Mouse (Mus musculus) erythroblast, embryonic 14.5 days (primary cell): ENCODE results near the gene AI464131. TPM values are rescaled to one million over a fixed set of nuclear protein-coding genes. Genes with fewer than 3 reads are reported as not detected.
A peak's percentile ranks its signal among the peaks of the same experiment; 100 is the strongest.

Source experiments
- H3K27me3 ChIP-seq: 2 replicates; pipeline ENCODE4 v1.6.1; 2012; ENCODE audit warnings: inconsistent platforms; ENCODE audit not compliant: control insufficient read depth
- H3K36me3 ChIP-seq: 2 replicates; pipeline ENCODE4 v1.6.1; 2012; ENCODE audit warnings: mild to moderate bottlenecking, inconsistent platforms; ENCODE audit not compliant: control insufficient read depth
- H3K4me1 ChIP-seq: 2 replicates; pipeline ENCODE4 v1.6.1; 2012; ENCODE audit warnings: inconsistent platforms; ENCODE audit not compliant: control insufficient read depth
- H3K4me3 ChIP-seq: replicated peaks from 2 replicates; pipeline ENCODE3; 2012; ENCODE audit warnings: moderate library complexity, mild to moderate bottlenecking, inconsistent platforms
- H3K9me3 ChIP-seq: 2 replicates; pipeline ENCODE4 v1.6.1; 2012; ENCODE audit warnings: low read length, inconsistent platforms, mixed read lengths; ENCODE audit not compliant: control insufficient read depth
- GATA1 ChIP-seq: IDR thresholded peaks from 2 replicates; pipeline ENCODE4 v1.6.1; 2012; ENCODE audit warnings: low read length, inconsistent platforms, mixed read lengths
- TAL1 ChIP-seq: IDR thresholded peaks from 3 replicates; pipeline ENCODE4 v1.6.1; 2012; ENCODE audit warnings: low read length, inconsistent platforms, mixed read lengths
- polyA plus RNA-seq: library from polyadenylated mRNA; stranded (reverse); fragments of >175 nt; gene quantifications from 2 replicates; pipeline ENCODE4 v1.2.3, GENCODE M21; 2012

The AI464131 gene
- not detected in 2 replicates for polyA plus RNA-seq

DNA sequence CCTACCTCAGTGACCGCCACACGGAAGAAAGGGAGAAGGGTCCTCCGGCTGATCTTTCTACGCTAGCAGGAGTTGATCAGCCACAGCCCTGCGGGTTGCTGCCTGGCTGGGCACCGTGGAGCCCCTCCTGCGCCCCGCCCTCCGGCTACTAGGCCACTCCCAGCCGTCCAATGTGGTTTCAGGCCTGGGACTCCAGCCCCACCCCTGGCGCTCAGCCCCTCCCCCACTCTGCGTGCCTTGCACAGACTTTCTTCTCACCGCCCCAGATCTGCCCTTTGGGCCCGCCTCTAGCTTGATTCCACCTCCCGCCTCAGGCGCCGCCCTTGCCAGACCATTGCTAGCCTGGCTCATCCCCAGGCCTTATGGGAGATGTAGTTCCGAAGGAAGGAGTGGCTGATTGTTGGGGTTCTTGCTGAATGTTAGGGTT is at the start of gene AI464131:
Gene AI464131, minus strand, starts transcription at position 91 of the 427 bp plus-strand sequence.
- peak within 1 kb of the TSS; percentile 53 for H3K4me3 ChIP-seq
- H3K27me3 ChIP-seq, result peaks cover 65% of the 10 kb centered on the region
- peaks cover 5% of the 10 kb centered on the region; the same call in 1 of the 2 replicates for H3K9me3 ChIP-seq
- peaks cover 33% of the 10 kb centered on the region for H3K4me1 ChIP-seq
- no peaks in the 10 kb centered on the region for H3K36me3 ChIP-seq
- TF ChIP-seq TAL1 (no peak), GATA1 (no peak)

DNA sequence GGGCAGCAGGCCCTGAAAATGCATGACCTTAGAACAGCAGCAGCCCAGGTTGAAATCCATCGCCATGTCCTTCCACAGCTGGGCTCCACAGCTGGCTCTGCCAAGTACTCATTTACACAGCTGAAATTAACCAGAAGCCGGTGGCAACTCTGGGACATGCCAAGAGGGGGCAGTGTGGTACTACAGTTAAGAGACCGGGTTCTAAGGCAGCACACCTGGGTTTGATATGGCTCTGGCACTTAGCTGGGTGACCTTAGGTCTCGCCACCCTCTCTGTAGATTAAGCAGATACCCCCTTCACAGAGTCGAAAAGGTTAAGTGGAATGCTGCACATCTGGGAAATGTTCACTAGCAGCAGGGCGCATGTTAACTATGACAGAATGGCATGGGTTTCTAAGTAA is 49.7 kb upstream of the AI464131 start:
- Histone ChIP-seq H3K36me3 (no peaks in the 10 kb centered on the region), H3K27me3 (no peaks in the 10 kb centered on the region), H3K4me3 (no peak overlapping the region), H3K4me1 (no peaks in the 10 kb centered on the region), H3K9me3 (no peaks in the 10 kb centered on the region)
- no peak for TF ChIP-seq GATA1
- TF ChIP-seq TAL1, result no peak

DNA sequence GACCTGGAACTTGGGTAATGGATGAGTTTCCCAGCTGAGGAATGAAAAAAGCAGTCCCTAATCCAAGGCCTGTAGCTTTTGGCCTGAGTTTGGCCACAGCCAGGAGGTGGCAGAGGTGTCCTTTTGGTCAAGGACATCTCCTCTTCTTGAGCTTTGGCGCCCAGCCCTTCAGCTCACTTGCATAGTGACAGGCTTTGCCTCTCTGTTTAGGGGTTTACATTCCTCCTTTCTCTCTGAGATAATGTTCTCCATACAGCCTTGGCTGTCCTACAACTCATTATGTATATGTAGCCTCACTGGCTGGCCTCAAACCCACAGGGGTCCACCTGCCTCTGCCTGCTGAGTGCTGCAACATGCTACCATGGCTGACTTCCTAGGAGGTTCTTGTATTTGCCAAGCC is 44.2 kb upstream of the AI464131 start:
- TF ChIP-seq TAL1 (no peak), GATA1 (no peak)
- H3K9me3 ChIP-seq, result no peaks in the 10 kb centered on the region
- no peaks in the 10 kb centered on the region for H3K4me1 ChIP-seq
- H3K4me3 ChIP-seq, result no peak overlapping the region
- no peaks in the 10 kb centered on the region for H3K36me3 ChIP-seq
- no peaks in the 10 kb centered on the region for H3K27me3 ChIP-seq

GRCm38 (mm10) chr4:41545985-41546384 is 43.1 kb upstream of the AI464131 start:
- no peak for TF ChIP-seq GATA1
- TF ChIP-seq TAL1, result no peak
- Histone ChIP-seq H3K27me3 (no peaks in the 10 kb centered on the region), H3K9me3 (no peaks in the 10 kb centered on the region), H3K36me3 (no peaks in the 10 kb centered on the region), H3K4me1 (no peaks in the 10 kb centered on the region), H3K4me3 (no peak overlapping the region)

GRCm38 (mm10) chr4:41542136-41542535 is 39.3 kb upstream of the AI464131 start:
- TF ChIP-seq GATA1, result no peak
- no peak for TF ChIP-seq TAL1
- no peaks in the 10 kb centered on the region for H3K36me3 ChIP-seq
- no peaks in the 10 kb centered on the region for H3K27me3 ChIP-seq
- H3K9me3 ChIP-seq, result no peaks in the 10 kb centered on the region
- H3K4me3 ChIP-seq, result no peak overlapping the region
- no peaks in the 10 kb centered on the region for H3K4me1 ChIP-seq

DNA sequence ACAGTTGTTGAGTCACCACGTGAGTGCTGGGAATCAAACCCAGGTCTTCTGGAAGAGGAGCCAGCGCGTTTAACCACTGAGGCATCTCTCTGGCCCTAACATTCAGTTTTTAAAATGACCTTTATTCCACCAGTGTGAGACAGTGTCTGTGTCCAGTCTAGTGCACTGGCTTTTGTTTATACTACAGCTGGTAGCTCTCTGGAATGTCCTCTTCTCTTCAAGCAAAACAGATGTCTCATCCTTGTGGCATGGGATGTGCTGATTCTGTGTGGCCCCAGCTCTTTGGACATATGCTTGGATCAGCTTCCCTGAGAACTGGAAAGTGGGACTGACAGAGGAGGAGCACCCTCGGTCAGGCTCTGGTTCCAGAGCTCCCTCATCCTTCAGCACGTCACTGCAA is 32.0 kb upstream of the AI464131 start:
- H3K9me3 ChIP-seq, result no peaks in the 10 kb centered on the region
- H3K27me3 ChIP-seq, result no peaks in the 10 kb centered on the region
- no peaks in the 10 kb centered on the region for H3K4me1 ChIP-seq
- no peak overlapping the region for H3K4me3 ChIP-seq
- TF ChIP-seq TAL1 (no peak), GATA1 (no peak)
- no peaks in the 10 kb centered on the region for H3K36me3 ChIP-seq

DNA sequence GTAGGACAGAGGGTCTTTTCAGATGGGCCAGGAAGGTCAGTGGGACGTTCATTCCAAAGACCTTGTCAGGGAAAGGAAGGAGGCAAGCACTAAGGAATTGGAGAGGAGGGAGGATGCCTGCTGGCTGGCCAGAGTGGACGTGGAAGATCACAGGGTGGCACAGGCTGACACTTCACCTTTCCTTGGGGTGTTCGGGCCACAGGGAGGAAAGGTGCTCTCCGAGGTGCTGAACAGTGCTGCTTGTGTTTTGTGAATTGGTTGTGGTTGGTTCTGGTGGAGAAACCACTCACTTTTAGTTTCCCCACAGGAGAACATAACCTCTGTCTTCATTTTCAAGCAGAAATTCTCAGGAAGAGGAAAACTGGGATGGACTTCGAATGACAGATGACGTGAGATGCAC is 29.5 kb upstream of the AI464131 start:
- Histone ChIP-seq H3K9me3 (no peaks in the 10 kb centered on the region), H3K4me1 (no peaks in the 10 kb centered on the region), H3K4me3 (no peak overlapping the region), H3K27me3 (no peaks in the 10 kb centered on the region), H3K36me3 (no peaks in the 10 kb centered on the region)
- TF ChIP-seq TAL1, result no peak

GRCm38 (mm10) chr4:41527996-41528395 is 25.1 kb upstream of the AI464131 start:
- H3K4me3 ChIP-seq, result no peak overlapping the region
- H3K4me1 ChIP-seq, result no peaks in the 10 kb centered on the region
- no peaks in the 10 kb centered on the region; the same call in 1 of the 2 replicates for H3K27me3 ChIP-seq
- TF ChIP-seq GATA1 (no peak), TAL1 (no peak)
- H3K36me3 ChIP-seq, result no peaks in the 10 kb centered on the region
- no peaks in the 10 kb centered on the region for H3K9me3 ChIP-seq

DNA sequence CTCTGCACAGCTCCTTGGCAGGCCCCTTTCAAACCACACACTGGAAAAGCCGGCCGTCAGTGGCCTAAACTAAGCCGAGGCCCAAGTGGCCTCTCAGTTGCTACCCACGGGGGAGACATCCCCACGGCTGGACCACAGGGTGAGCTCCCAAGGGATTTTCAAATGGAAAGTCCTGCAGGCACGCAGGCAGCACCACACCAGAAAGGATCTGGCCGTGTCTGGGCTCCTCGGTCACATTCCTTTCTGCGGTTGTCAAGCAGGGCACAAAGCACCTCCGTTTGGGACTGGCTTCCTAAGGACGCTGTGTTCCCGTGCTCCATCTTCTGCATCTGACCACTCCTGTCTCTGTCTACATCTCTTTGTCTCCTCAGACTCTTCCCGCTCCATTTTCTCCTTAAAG is 24.2 kb upstream of the AI464131 start:
- Histone ChIP-seq H3K27me3 (no peaks in the 10 kb centered on the region; the same call in 1 of the 2 replicates), H3K9me3 (no peaks in the 10 kb centered on the region), H3K4me1 (no peaks in the 10 kb centered on the region), H3K4me3 (no peak overlapping the region), H3K36me3 (no peaks in the 10 kb centered on the region)
- TF ChIP-seq GATA1 (no peak), TAL1 (no peak)

- TF ChIP-seq GATA1 (no peak), TAL1 (no peak)
Measured at GRCm38 (mm10) chr4:41526553-41526952, 23.7 kb upstream of the AI464131 start.

More at GRCm38 (mm10) chr4:41526553-41526952, 23.7 kb upstream of the AI464131 start:
- H3K4me1 ChIP-seq, result no peaks in the 10 kb centered on the region
- H3K9me3 ChIP-seq, result no peaks in the 10 kb centered on the region
- H3K27me3 ChIP-seq, result no peaks in the 10 kb centered on the region; the same call in 1 of the 2 replicates
- no peak overlapping the region for H3K4me3 ChIP-seq
- H3K36me3 ChIP-seq, result no peaks in the 10 kb centered on the region
